Mouse (Mus musculus) common myeloid progenitor, adult 5-6 weeks (primary cell): ENCODE results near the gene Mtln. TPM values are rescaled to one million over a fixed set of nuclear protein-coding genes. Genes with fewer than 3 reads are reported as not detected.

Source experiments
- ATAC-seq: replicated peaks from 2 replicates; pipeline ENCODE4 v1.8.0; 2016; ENCODE audit warnings: low read depth, mild to moderate bottlenecking, moderate TSS enrichment, inconsistent platforms; ENCODE audit not compliant: poor library complexity, severe bottlenecking
- total RNA-seq: library from RNA; stranded (forward); fragments of 200-1000, 187-1606 nt; gene quantifications from 2 replicates; pipeline ENCODE4 v1.2.3, GENCODE M21; 2017

Mtln gene
- 36.1 and 42.8 TPM in 2 replicates for total RNA-seq

DNA sequence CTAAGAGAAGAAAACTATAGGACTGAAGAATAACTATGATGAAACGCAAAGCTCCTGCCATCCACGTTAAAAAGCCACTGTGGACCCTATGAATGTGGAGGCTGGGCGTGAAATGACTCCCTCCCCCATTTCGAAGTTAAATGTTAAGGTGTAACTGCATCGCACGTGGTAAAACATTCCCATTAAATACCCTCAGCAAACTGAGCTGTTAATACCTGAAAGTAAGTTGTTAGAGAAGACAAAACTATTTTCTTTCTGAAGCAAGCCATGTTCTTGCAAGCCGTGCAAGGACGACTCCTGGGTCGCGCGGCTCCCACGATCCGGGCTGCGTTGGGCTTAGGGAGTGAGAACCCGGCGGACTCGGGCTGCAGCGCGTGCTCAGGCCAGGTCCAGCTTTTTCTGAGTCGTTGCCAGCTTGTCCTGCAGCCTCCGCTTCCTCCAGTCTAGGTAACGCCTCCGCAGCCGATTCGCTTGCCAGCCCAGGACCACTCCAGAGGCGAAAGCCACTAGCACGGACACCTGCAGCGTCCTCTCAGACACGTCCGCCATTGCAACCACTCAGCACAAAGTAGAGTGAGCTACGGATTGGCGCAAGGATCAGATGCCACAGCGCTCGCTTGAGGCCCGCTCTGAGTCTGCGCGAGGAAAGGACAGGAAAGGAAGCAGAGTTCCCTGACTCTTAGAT lies at the start of gene Mtln:
Mtln (minus strand) TSS at position 570 of the 685 bp plus-strand sequence.
- ATAC-seq, result peak; percentile 97

DNA sequence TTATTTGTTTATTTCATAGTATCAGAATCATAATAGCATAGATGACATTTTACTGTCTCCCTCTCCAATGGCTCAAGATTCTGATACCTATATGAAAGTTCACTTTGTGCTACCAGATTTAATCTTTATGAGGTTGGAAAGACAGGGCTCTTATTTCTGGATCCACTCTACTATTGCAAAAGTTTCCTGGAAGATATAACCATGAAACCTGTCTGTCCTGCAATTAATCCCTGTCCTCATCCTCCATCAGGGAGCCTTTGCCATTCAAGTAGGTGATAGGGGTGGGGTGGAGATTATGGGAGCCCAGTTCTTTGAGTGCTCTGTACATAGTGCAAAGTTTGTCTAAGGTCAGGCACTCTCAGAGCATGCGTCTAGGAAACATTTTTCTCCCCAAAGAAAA lies 49.1 kb upstream of the Mtln start:
- no peak for ATAC-seq

DNA sequence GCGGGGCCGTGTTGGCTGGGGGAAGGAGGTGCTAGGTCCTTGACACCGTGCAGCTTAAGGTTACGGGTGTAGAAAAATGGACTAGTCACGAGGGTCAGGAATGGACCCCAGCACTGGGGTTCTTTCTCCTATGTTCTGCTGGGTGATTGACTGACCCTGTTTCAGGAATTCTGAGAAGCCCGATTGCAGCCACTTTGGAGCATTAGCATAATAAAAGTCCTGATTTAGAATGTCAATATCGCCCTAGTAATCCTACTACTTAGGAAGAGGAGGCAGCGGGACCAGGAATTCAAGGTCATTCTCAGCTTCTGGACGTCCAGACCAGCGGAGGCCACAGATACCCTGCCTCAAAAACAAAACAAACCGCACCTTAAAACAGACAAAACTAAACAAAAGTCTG lies 47.1 kb upstream of the Mtln start:
- no peak for ATAC-seq

DNA sequence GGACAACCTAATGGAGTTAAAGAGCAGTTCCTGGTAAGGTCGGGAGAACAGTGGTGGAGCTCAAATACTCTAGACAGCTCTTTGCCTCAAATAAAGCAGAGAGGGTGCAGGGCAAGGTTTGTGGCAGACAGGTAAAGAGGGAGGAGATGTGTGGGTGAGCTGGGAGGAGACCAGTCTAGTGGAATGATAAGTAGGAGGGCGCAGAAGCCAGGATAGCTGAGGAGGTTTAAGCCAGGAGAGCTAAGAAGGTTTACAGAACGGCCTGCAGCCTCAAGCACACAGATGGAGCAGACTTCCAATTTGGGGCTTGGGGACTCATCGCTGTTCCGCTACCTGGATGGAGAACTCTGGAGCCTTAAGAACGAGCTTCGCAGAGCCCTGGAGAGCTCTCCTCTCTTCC lies 46.3 kb upstream of the Mtln start, which contains the start of gene Acoxl:
Acoxl (plus strand) TSS at position 301 of the 400 bp plus-strand sequence.
- ATAC-seq, result no peak

DNA sequence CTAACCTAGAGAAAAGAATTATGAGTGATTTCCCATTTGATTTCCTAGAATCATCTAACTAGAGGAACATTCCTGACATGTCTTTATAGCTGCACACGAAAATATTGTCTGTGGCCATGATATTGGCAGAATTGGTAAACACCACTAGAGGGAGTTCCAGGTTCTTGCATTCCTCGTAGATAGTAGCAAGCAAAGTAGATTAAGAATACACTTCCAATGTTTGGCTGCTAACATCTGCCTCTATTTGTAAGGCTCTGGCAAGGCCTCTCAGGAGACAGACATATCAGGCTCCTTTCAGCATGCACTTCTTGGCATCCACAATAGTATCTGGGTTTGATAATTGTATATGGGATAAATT lies 40.5 kb upstream of the Mtln start:
- peak; percentile 64 for ATAC-seq

DNA sequence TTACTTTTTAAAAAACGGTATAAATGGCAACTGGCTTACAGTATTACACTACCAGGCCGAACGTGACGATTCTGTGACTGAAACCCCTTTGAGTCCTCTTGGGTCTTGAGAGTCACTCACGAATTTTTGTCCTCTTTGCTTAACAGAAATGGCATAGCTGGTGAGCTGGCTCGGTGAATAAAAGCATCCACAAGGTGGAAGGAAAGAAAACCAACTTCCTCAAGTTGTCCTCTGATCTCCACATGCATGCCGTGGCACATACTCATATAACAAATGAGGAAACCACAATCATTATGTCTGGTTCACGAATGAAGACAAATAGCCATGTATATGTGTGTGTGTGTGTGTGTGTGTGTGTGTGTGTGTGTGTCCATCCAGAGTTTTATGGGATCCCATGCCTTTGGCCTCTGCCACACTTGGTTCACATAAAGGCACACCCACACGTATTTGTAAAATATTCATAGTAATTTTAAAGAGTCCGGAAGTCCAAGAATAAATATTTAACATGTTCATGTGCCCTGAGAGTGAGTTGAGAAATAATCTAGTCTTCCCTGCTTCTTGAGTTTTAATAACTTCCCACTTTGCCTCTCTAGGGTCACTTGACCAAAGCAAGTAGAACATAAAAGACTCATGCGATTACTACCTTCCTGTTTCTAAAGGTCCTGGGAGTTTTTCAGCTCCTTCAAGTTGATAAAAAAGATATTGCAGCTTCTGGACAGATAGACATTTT lies 40.0 kb upstream of the Mtln start:
- ATAC-seq, result peak; percentile 34

DNA sequence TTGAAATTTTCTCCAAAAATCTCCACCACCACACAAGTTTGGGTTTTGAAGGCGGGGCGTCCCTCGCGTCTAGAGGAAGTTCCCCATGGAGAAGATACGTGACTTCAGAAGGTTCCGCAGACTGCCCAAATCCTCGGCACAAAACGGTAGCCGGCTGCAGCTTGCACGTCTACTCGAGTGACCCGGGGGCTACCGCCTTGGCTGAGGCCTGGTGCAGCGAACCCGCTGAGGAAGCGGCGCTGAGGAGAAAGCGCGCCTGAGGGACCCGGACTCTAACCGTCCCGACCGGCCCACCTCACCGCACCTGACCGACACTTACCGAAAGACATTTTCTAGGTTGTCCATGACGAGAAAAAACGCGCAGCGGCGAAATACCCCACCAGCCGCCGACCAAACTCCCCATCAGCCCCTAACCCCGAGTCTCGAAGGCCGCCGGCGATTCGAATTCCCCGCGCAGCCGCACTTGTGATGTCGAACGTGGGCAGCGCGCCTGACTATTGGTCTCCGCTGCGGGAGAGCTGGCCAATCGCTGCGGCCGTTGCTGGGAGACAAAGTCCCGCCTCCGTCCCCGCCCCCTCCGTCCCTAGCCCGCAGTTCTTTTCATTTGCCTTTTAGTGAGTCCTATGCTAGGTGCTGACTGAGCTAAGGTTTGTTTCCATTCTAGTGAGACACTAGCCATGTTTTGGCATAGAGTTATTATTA lies 39.3 kb upstream of the Mtln start, which contains the start of gene Bub1:
Bub1 (minus strand) TSS at position 465 of the 702 bp plus-strand sequence.
- ATAC-seq, result peak; percentile 98

DNA sequence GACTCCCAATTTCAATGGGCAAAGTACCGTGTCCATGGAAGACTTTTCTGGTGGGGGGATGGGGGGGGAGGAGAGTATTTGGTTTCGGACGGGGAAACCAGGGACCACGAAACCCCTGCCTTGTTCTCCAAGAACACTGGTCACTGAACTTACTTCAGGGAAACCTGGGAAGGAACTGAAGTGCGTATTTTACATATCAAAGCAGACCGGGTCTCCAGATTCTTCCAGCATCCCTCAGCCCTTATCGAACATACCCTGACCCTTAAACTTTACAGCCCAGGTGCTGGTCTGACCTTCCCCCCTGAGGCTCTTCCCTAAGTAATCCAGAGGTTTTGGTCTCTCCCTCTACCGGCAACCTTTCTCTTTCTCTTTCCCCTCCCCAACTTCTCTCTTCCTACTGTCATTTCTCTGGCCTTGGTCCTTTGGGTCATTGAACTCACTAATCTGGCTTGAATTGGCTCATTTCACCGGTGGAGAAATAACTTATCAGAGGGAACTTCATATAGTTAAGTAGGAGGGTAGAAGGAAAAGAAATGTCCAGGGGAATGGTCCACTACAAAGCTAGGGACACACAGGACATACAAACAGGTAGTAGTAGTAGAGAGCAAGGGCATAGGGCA lies 2.5 kb downstream of the Mtln start:
- no peak for ATAC-seq

DNA sequence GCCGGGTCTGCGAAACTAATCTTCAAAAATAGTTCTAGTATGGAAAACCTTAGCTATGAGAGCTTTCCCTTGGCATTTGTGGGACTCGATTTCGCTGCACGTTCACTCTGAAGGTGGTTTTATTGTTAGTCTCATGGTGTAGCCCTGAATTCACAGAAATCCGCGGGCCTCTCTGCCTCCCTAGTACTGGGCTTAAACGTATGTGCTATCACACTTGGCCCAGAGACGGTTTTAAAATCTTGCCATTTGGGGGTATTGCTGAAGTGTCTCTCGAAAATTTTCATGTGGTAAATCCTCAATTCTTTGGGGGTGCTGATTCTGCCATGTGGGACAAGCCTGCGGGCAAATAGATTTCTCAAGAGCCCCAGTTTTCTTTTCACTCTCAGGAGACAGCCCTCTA lies 3.1 kb downstream of the Mtln start:
- no peak for ATAC-seq

DNA sequence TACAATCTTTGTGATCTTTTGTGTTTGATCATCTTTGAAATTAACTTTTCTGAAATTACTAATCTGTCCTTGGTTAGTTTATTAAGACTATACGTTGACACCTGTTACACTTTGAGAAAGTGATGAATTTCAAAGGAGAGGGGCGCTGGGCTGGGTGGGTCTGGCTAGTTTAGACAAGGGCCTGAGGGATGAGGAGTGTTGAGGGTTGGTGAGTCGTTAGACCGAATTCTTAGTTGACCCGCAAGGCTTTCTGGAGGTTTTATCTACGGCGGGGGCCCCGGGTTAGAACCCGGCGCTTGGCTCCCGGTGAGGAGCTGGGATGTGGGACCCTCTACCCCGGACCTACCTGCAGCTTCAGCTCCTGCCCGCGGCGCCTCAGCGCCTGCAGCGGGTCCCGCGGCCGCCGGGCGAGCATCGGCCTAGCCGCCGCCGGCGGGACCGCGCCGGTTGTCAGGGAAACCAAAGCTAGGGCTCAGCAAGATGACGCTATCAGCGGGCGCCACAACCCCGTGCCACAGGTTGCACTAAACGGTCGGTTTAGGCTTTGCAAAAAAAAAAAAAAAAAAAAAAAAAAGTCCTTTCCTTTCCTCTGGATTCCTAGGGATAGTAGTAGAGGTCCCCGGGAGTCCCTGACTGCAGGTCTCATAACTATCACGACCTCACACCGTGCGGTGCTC lies 3.7 kb downstream of the Mtln start, which contains the start of gene Nphp1:
Nphp1 (minus strand) TSS at position 458 of the 677 bp plus-strand sequence.
- peak; percentile 78 for ATAC-seq

DNA sequence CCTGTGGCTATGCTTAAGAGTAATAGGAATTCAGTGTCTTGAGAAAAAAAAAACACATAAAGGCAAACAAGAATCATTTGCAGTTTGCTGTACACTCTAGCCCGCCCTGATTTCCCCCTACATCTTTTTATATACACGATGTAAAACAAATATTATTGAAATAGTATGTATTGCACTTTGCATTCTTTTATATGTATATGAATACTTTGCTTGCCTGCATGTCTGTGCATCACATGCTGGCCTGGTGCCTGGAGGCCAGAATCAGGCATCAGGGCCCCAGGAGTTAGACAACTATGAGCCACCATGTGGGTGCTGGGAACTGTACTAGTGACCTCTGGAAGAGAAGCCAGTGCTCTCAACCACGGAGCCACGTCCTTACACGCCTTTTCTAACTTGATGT lies 5.1 kb downstream of the Mtln start:
- ATAC-seq, result no peak

DNA sequence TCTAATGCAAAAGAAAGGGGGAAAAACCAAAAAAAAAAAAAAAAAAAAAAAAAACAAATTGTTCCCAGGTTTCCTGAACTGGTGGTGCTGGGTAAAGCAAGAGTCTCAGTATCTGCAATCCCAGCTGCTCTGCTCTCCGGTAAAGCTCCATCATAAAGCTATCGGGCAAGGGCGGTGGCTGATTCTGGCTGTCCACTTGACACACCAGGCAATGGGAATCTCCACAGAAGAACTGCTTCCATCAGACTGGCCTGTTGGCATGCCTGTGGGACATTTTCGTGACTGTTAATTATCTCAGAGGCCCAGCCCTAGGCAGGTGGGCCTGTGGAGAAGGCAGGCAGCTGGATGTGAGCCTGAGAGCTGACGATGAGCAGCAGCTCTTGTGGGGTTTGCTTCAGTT lies 13.8 kb downstream of the Mtln start:
- ATAC-seq, result no peak

DNA sequence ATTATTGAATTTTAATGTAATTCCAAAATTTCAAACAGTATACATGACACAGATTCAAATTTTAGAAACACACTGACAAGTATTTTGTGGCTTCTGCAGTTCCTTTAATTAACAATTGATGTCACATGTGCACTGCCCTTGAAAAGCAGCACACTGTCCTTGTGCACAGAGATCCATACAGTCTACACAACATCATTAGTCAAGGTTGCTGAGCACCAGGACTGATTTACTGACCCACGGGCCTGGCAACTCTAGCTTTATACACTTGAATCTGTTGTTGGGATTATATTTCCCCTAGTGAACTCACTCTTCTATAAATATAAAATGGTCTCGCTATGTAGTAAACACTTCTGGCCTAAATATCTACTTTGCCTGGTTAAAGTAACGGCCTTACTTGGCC lies 17.3 kb downstream of the Mtln start:
- ATAC-seq, result no peak

DNA sequence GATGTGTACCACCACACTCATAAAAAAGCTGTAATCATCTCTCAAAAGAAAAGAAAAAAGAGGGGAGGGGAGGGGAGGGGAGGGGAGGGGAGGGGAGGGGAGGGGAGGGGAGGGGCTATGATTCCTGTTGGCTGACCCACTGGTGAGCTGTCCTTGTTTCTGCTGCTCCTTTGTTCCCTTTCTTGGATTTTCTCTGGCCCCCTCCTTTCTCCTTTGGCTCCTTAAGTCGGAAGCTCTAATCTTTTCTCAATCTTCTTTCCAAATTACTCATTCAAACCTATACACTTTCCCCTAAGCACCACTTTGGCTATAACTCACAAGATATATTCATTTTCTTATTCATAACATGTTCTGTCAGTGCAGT lies 17.7 kb downstream of the Mtln start:
- no peak for ATAC-seq

DNA sequence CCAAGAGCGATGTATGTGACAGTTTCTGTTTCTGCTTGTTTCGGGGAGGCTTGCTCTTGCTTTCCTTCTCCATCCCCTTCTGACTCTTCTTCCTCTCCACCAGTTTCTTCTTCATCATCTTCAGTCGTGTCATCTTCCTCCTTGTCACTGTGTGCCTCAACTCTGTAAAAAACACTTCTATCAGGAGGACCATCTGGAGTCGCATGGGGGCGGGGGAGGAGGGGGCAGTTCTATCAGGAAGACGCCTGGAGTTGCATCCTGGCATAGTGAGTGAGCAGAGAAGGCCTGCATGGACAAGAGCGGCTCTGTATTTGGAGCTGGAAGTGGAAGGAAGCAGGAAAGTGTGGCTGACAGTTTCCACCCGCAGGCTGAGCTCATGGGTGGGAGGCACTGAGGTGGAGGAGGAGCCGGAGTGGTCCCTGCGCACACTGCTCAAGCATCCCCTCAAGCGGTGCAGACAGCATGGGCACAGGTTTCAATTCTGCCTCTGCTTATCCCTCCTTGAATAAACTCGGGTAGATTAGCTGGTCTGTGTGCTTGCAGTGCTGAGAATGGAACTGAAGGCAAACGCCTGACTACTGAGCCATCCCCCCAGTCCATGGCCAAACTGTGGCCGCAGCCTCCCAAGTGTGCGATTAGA lies 18.2 kb downstream of the Mtln start:
- no peak for ATAC-seq

DNA sequence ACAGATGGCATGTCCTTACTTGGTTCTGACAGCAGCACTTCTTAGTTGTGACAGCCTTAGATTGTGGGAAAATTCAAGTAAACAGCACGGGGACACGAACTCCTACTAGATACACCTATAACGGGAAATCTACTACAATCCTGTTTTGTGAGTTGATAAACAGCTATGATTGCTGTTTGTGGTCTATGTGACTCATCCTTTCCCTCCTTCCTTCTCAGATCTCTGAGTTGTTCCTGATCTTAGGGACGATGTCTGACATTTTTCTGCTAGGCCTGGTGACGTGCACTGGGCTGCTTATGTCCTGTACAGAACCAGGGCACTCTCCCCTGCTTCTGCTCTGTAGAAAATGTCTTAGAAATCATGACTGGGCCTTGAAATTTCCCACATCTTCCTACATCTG lies 30.7 kb downstream of the Mtln start:
- no peak for ATAC-seq

DNA sequence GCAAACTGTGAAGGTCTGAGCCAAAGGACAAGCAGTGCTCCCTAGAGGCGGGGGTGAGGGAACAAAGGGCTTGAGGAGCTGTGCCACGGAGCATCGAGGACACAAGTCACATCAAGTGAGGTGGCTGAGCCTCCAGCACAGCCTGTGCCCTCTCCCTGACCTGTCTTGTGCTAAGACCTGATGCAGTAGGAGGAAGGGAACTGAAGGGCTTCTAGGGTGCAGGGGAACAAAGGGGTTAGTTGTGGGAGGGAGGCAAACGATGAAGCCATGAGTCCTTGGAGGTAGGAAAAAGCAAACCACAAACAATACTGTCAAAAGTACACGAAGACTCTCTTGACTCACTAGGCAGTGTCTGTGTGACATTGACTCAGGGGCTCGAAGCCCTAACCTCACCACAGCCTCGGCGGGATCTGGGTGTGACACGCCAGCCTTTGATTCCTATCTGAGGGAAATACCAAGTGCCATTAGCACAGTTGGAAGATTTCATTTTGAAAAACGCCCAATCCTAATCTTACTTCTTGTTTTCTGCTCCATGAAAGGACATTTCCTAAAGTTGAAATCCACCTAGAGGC lies 31.8 kb downstream of the Mtln start:
- ATAC-seq, result no peak

DNA sequence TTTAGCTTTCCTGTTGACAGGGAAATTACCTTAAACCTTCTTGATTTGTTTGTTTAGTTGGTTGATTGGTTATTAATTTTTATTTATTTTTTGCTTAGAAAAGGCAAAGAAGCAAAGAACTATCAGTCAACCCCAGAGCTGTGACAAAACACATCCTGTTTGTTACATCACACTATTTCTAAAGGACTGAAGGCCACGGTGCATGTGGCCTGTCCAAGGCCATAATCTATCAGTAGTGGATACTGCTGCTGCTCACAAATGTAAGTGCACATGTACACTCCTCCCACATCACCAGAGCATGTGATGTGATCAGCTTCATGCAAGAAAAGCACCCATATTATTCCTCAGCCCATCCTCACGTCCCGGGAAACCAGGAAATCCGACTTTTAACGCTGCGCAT lies 32.3 kb downstream of the Mtln start:
- no peak for ATAC-seq

DNA sequence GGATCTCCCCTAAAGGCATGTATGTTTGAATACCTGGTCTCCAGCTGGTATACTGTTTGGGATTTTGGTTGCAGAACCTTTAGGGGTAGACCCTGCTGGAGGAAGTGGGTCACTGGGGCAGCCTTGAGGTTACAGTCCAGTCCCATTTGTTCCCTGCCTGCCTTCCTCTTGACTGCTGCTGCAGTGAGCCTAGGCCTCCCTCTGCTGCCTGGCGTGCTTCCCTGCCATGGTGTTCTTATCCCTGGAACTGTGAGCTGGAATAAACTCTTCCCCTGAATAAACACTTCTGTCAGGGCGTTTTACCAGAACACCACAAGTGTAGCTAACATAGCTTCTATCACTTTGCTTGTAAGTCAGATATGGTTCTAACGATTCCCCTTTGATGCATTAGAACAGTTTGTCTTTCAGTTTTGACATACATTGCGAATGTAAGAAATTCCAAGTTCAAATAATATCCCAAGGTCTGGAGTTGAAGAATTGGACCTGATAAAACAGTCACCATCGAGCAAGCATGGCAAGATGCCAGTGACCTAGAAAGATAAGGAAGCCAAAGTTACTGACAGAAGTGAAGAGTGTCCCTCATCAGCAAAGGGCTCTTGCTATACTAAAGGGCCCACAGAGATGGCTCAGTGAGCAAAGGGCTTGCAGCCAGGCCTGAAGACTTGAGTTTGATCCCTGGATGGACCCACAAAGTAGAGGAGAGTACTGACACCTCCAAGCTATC lies 33.0 kb downstream of the Mtln start:
- ATAC-seq, result no peak
